Mouse (Mus musculus) ES-E14 (cell line): ENCODE measurements at regions not wholly inside any gene's neighbourhood (a gene's known extent, or its start where the extent isn't known, plus 50 kb on each side); places are given as distances from the start of the nearest gene placed in this dataset.
A peak's percentile ranks its signal among the peaks of the same experiment; 100 is the strongest.

Experiments used
- DNase-seq: peaks from one replicate; pipeline ENCODE4 v3.0.0-alpha.2; 2013; ENCODE audit warnings: low read depth, low spot score
- H3K27ac ChIP-seq: 2 replicates; pipeline ENCODE4 v1.5.1; 2012; ENCODE audit warnings: low read depth, mild to moderate bottlenecking, low read length, moderate library complexity, mixed read lengths; ENCODE audit not compliant: poor library complexity, insufficient read depth, severe bottlenecking
- H3K36me3 ChIP-seq: 2 replicates; pipeline ENCODE4 v1.6.1; 2012; ENCODE audit warnings: mild to moderate bottlenecking, low read length, moderate library complexity, mixed read lengths; ENCODE audit not compliant: control insufficient read depth, poor library complexity, insufficient read depth, severe bottlenecking
- H3K4me1 ChIP-seq, 2 experiments: fragments of 150-350 bp in 1 of 2; sonication (generic) in 1 of 2; 2 replicates each; pipeline ENCODE4 v1.6.1; 2012; ENCODE audit warnings: low read length in 2 of 2, mild to moderate bottlenecking in 1 of 2, mixed read lengths in 1 of 2; ENCODE audit not compliant: control insufficient read depth in 2 of 2, insufficient read depth in 2 of 2, poor library complexity in 1 of 2
- H3K4me3 ChIP-seq, 2 experiments: fragments of 150-350 bp in 1 of 2; sonication (generic) in 1 of 2; 2 replicates each; pipeline ENCODE4 v1.5.1; 2012; ENCODE audit warnings: low read length in 2 of 2, low read depth in 1 of 2, mild to moderate bottlenecking in 1 of 2, mixed read lengths in 1 of 2; ENCODE audit not compliant: insufficient read depth in 1 of 2, poor library complexity in 1 of 2, severe bottlenecking in 1 of 2
- H3K9ac ChIP-seq: 2 replicates; pipeline ENCODE4 v1.6.1; 2012; ENCODE audit warnings: low read depth, mild to moderate bottlenecking, low read length, mixed read lengths; ENCODE audit not compliant: poor library complexity, insufficient read depth, severe bottlenecking
- H3K9me3 ChIP-seq: fragments of 150-350 bp; sonication (generic); 2 replicates; pipeline ENCODE4 v1.6.1; 2012; ENCODE audit warnings: low read depth, mild to moderate bottlenecking, low read length; ENCODE audit not compliant: control insufficient read depth, insufficient read depth
- CHD2 ChIP-seq: IDR thresholded peaks from 2 replicates; pipeline ENCODE4 v1.6.1; 2014; ENCODE audit warnings: mild to moderate bottlenecking, low read depth, low read length, inconsistent platforms
- HCFC1 ChIP-seq: IDR thresholded peaks from 2 replicates; pipeline ENCODE4 v1.6.1; 2012; ENCODE audit warnings: low read length, inconsistent platforms, borderline replicate concordance; ENCODE audit not compliant: insufficient read depth
- MAFK ChIP-seq: IDR thresholded peaks from 2 replicates; pipeline ENCODE4 v1.6.1; 2014; ENCODE audit warnings: mild to moderate bottlenecking, low read depth, low read length, inconsistent platforms; ENCODE audit not compliant: insufficient read depth
- ZC3H11A ChIP-seq: IDR thresholded peaks from 2 replicates; pipeline ENCODE4 v1.6.1; 2012; ENCODE audit warnings: low read depth, mild to moderate bottlenecking, inconsistent platforms, low read length, borderline replicate concordance
- ZNF384 ChIP-seq: IDR thresholded peaks from 2 replicates; pipeline ENCODE4 v1.6.1; 2012; ENCODE audit warnings: low read depth, low read length, inconsistent platforms
- in situ Hi-C, 2 experiments: fragments of 600-800 bp; cut with MboI; formaldehyde crosslinking; loops; one replicate each; pipeline ENCODE4 v1.15.1; 2025; ENCODE audit warnings: low sequenced_read_pairs in 2 of 2, inconsistent platforms in 1 of 2; ENCODE audit not compliant: unreplicated experiment in 2 of 2

GRCm38 (mm10) chr13:6461363-6461762 lies 86.6 kb upstream of the Pitrm1 start:
- TF ChIP-seq HCFC1 (no peak), CHD2 (no peak), ZC3H11A (no peak), ZNF384 (no peak), MAFK (no peak)
- Histone ChIP-seq H3K36me3 (no peaks in the 10 kb centered on the region), H3K4me3 (no peak overlapping the region), H3K4me1 (peaks cover 3% of the 10 kb centered on the region in 2 experiments; a peak in 2 of 4 replicates), H3K9ac (no peak overlapping the region), H3K9me3 (no peaks in the 10 kb centered on the region), H3K27ac (no peak overlapping the region)
- in situ Hi-C loops: loop anchor here in 1 of 2 experiments (10.0 kb wide), 1 partner anchor 1797 kb away; no protein-coding TSS in a partner anchor
- DNase-seq: no peak

GRCm38 (mm10) chr13:6465911-6466419 lies 82.0 kb upstream of the Pitrm1 start:
- no peak overlapping the region for H3K4me3 ChIP-seq
- H3K4me1 ChIP-seq: peaks cover 3 to 5% of the 10 kb centered on the region in 2 experiments; a peak in 2 of 4 replicates
- 0 out of 2 replicates have a peak, but pooled peaks have one; percentile 27 for TF ChIP-seq CHD2
- no peak for TF ChIP-seq ZNF384
- in situ Hi-C loops: loop anchor here in 1 of 2 experiments (10.0 kb wide), 1 partner anchor 1801 kb away; no protein-coding TSS in a partner anchor
- no peaks in the 10 kb centered on the region for H3K36me3 ChIP-seq
- H3K9ac ChIP-seq: no peak overlapping the region
- no peak overlapping the region for H3K27ac ChIP-seq
- no peak for DNase-seq
- H3K9me3 ChIP-seq: no peaks in the 10 kb centered on the region

- Histone ChIP-seq H3K9ac (no peak overlapping the region), H3K9me3 (no peaks in the 10 kb centered on the region), H3K4me1 (peaks cover 3 to 5% of the 10 kb centered on the region in 2 experiments; a peak in 2 of 4 replicates), H3K36me3 (no peaks in the 10 kb centered on the region), H3K4me3 (no peak overlapping the region), H3K27ac (no peak overlapping the region)
- in situ Hi-C loops: loop anchor here in 1 of 2 experiments (10.0 kb wide), 1 partner anchor 1805 kb away; no protein-coding TSS in a partner anchor
- no peak for TF ChIP-seq HCFC1
- peak; percentile 31; the same call in 1 of the 2 replicates for TF ChIP-seq ZC3H11A
- peak; percentile 38 for DNase-seq
Observed at GRCm38 (mm10) chr13:6469446-6470227, 78.3 kb upstream of the Pitrm1 start.

- Histone ChIP-seq H3K4me1 (peaks cover 3 to 5% of the 10 kb centered on the region in 2 experiments; a peak in 2 of 4 replicates), H3K9me3 (no peaks in the 10 kb centered on the region), H3K36me3 (no peaks in the 10 kb centered on the region), H3K9ac (no peak overlapping the region), H3K27ac (no peak overlapping the region), H3K4me3 (no peak overlapping the region)
- DNase-seq: no peak
- TF ChIP-seq HCFC1: no peak
- no peak for TF ChIP-seq ZNF384
- no peak for TF ChIP-seq ZC3H11A
- TF ChIP-seq MAFK: no peak
- no peak for TF ChIP-seq CHD2
- in situ Hi-C loops: no loop called here
Observed at GRCm38 (mm10) chr13:6470286-6471103, 77.5 kb upstream of the Pitrm1 start.
